Mouse (Mus musculus) testis, adult 2 months (tissue): Measurements from ENCODE around the gene Rassf4. TPM values are rescaled to one million over a fixed set of nuclear protein-coding genes. Genes with fewer than 3 reads are reported as not detected.

Source experiments
- H3K27ac ChIP-seq: fragments of 200-500 bp; 2 replicates; pipeline ENCODE4 v1.5.1; 2012; ENCODE audit warnings: low read depth, low read length; ENCODE audit not compliant: control insufficient read depth, insufficient read depth
- H3K27me3 ChIP-seq: fragments of 200-500 bp; 2 replicates; pipeline ENCODE4 v1.6.1; 2012; ENCODE audit warnings: mild to moderate bottlenecking, low read length, moderate library complexity; ENCODE audit not compliant: control insufficient read depth, insufficient read depth
- H3K36me3 ChIP-seq: fragments of 200-500 bp; 2 replicates; pipeline ENCODE4 v1.6.1; 2012; ENCODE audit warnings: mild to moderate bottlenecking, low read length; ENCODE audit not compliant: control insufficient read depth, insufficient read depth
- H3K4me1 ChIP-seq: fragments of 200-500 bp; 2 replicates; pipeline ENCODE4 v1.6.1; 2012; ENCODE audit warnings: low read length; ENCODE audit not compliant: control insufficient read depth, insufficient read depth
- H3K4me3 ChIP-seq: fragments of 200-500 bp; 2 replicates; pipeline ENCODE4 v1.5.1; 2012; ENCODE audit warnings: low read depth, mild to moderate bottlenecking, low read length, moderate library complexity, mixed read lengths; ENCODE audit not compliant: control insufficient read depth
- CTCF ChIP-seq: fragments of 200-500 bp; IDR thresholded peaks from 2 replicates; pipeline ENCODE4 v1.5.1; 2012; ENCODE audit warnings: low read depth, mild to moderate bottlenecking, inconsistent platforms, low read length, moderate library complexity; ENCODE audit not compliant: control insufficient read depth, insufficient read depth, insufficient replicate concordance
- POLR2A ChIP-seq: fragments of 200-500 bp; IDR thresholded peaks from 2 replicates; pipeline ENCODE4 v1.6.1; 2012; ENCODE audit warnings: low read depth, mild to moderate bottlenecking, inconsistent platforms, low read length, moderate library complexity; ENCODE audit not compliant: control insufficient read depth
- polyA plus RNA-seq: library from polyadenylated mRNA; depleted of rRNA; stranded (reverse); fragments of >200 nt; gene quantifications from 2 replicates; pipeline ENCODE4 v1.2.3, GENCODE M21; 2012

Gene Rassf4
- polyA plus RNA-seq, 1 experiment, result 1.2 TPM

DNA sequence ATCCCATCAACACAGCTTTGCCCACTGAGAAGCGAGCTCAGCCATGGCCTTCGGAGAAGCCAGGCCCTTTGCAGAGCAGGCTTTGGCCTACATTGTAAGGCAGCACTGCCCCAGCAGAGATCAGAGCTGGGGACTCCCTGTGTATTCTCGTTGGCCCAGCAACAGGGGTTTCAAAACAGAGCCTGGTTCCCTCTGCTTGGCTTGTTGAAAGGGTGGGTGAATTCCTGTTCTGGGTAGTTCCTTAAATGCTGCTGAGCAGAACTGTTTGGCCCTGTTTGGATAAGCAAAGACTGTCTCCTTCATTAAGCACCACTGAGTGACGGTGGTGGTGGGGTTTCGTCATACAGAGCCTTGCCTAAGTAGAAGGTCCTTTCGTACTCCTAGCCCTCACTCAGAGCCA is 9.7 kb downstream of the Rassf4 start:
- no peak for TF ChIP-seq CTCF
- TF ChIP-seq POLR2A, result no peak
- Histone ChIP-seq H3K36me3 (no peaks in the 10 kb centered on the region), H3K27me3 (no peaks in the 10 kb centered on the region), H3K27ac (no peak overlapping the region), H3K4me3 (no peak overlapping the region), H3K4me1 (peaks cover 2% of the 10 kb centered on the region; the same call in 1 of the 2 replicates)

- Histone ChIP-seq H3K4me1 (no peaks in the 10 kb centered on the region), H3K27ac (no peak overlapping the region), H3K36me3 (no peaks in the 10 kb centered on the region), H3K27me3 (no peaks in the 10 kb centered on the region), H3K4me3 (no peak overlapping the region)
- TF ChIP-seq CTCF (no peak), POLR2A (no peak)
Observed at GRCm38 (mm10) chr6:116663364-116663763, 10.4 kb downstream of the Rassf4 start.

- H3K27me3 ChIP-seq, result no peaks in the 10 kb centered on the region
- TF ChIP-seq CTCF (no peak), POLR2A (no peak)
- H3K4me1 ChIP-seq, result no peaks in the 10 kb centered on the region; the same call in 1 of the 2 replicates
- H3K27ac ChIP-seq, result no peak overlapping the region
- no peaks in the 10 kb centered on the region for H3K36me3 ChIP-seq
- H3K4me3 ChIP-seq, result no peak overlapping the region
Observed at GRCm38 (mm10) chr6:116653684-116654454, 19.9 kb downstream of the Rassf4 start.

GRCm38 (mm10) chr6:116653191-116653590 is 20.6 kb downstream of the Rassf4 start:
- no peak overlapping the region for H3K27ac ChIP-seq

GRCm38 (mm10) chr6:116651437-116652118 is 22.2 kb downstream of the Rassf4 start:
- TF ChIP-seq POLR2A (no peak), CTCF (no peak; the same call in 1 of the 2 replicates)
- Histone ChIP-seq H3K4me3 (no peak overlapping the region), H3K36me3 (no peaks in the 10 kb centered on the region), H3K27ac (no peak overlapping the region), H3K4me1 (no peaks in the 10 kb centered on the region; the same call in 1 of the 2 replicates), H3K27me3 (no peaks in the 10 kb centered on the region)

More at GRCm38 (mm10) chr6:116653191-116653590, 20.6 kb downstream of the Rassf4 start:
- Histone ChIP-seq H3K36me3 (no peaks in the 10 kb centered on the region), H3K4me3 (no peak overlapping the region), H3K4me1 (no peaks in the 10 kb centered on the region; the same call in 1 of the 2 replicates), H3K27me3 (no peaks in the 10 kb centered on the region)
- TF ChIP-seq CTCF (no peak), POLR2A (no peak)

GRCm38 (mm10) chr6:116650406-116650805 is 23.3 kb downstream of the Rassf4 start, which contains the start of gene Depp1:
Depp1 (plus strand) TSS chr6:116650609.
- TF ChIP-seq CTCF (no peak), POLR2A (no peak)
- no peak within 1 kb of the TSS for H3K4me3 ChIP-seq
- no peaks in the 10 kb centered on the region; the same call in 1 of the 2 replicates for H3K4me1 ChIP-seq
- no peaks in the 10 kb centered on the region for H3K27me3 ChIP-seq
- no peaks in the 10 kb centered on the region for H3K36me3 ChIP-seq
- H3K27ac ChIP-seq, result no peak within 1 kb of the TSS

DNA sequence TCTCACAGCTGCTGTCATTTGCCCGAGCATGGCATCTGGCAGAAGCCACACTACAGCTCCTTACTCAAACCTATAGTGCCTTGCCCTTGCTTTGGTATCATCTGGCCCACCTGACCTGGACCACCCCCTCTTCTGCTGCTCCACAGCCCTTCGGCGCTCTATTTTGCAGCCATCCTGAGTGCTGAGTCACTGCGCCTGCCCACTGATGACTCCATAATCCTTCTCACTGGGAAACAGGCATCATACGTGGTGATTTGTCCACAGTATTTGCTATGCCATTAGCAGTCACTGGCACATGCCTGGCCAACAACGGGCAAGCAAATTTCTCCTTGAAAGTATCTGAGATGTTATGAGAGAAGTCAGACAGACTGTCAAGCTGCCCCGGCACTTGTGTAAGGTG is 23.9 kb downstream of the Rassf4 start:
- no peaks in the 10 kb centered on the region; the same call in 1 of the 2 replicates for H3K4me1 ChIP-seq
- H3K27ac ChIP-seq, result no peak overlapping the region
- H3K27me3 ChIP-seq, result no peaks in the 10 kb centered on the region
- no peak overlapping the region for H3K4me3 ChIP-seq
- H3K36me3 ChIP-seq, result no peaks in the 10 kb centered on the region
- TF ChIP-seq CTCF, result no peak
- TF ChIP-seq POLR2A, result no peak
